Mouse (Mus musculus) cortical plate, adult 2 months (tissue): ENCODE data around the gene 1700021F07Rik. TPM values are rescaled to one million over a fixed set of nuclear protein-coding genes. Genes with fewer than 3 reads are reported as not detected.

Source experiments
- H3K27ac ChIP-seq: fragments of 200-500 bp; 2 replicates; pipeline ENCODE4 v1.5.1; 2012; ENCODE audit warnings: low read length, control low read depth, inconsistent platforms; ENCODE audit not compliant: insufficient read depth
- H3K4me1 ChIP-seq: fragments of 200-500 bp; 2 replicates; pipeline ENCODE4 v1.6.1; 2011; ENCODE audit warnings: low read length; ENCODE audit not compliant: control insufficient read depth, insufficient read depth
- H3K4me3 ChIP-seq: fragments of 200-500 bp; 2 replicates; pipeline ENCODE4 v1.5.1; 2011; ENCODE audit warnings: mild to moderate bottlenecking, low read length, control low read depth; ENCODE audit not compliant: insufficient read depth
- CTCF ChIP-seq: fragments of 200-500 bp; IDR thresholded peaks from 2 replicates; pipeline ENCODE4 v1.5.1; 2011; ENCODE audit warnings: mild to moderate bottlenecking, control low read depth, low read length; ENCODE audit not compliant: insufficient read depth; ENCODE audit errors: extremely low read depth
- POLR2A ChIP-seq: fragments of 200-500 bp; IDR thresholded peaks from 2 replicates; pipeline ENCODE4 v1.6.1; 2011; ENCODE audit warnings: mild to moderate bottlenecking, low read length, control low read depth; ENCODE audit not compliant: insufficient read depth; ENCODE audit errors: extremely low read depth
- polyA plus RNA-seq: library from polyadenylated mRNA; depleted of rRNA; stranded (reverse); fragments of >200 nt; gene quantifications from 2 replicates; pipeline ENCODE4 v1.2.3, GENCODE M21; 2012

The 1700021F07Rik gene
- polyA plus RNA-seq, 1 experiment: not detected

DNA sequence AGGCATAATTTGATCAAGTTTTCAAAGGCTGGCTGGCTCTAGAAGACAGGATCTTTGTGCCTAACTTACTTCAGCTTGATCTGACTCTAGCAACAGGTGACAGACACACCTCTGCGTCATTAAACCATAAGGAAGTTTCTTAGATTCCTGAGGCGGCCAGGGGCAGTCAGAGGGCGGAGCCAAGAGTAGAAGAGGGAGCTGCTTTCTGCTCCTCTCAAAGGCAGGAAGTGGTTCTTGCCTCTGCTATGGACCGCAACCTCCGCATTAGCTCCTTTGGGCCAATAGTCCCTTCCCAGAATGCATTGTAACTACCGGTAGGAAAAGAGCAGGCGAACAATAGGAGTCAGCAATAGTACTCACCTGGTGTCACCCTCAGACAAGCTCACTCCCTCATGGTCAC lies 12.2 kb downstream of the 1700021F07Rik start:
- Histone ChIP-seq H3K4me3 (no peak overlapping the region), H3K27ac (no peak overlapping the region), H3K4me1 (no peaks in the 10 kb centered on the region)
- TF ChIP-seq POLR2A: no peak
- no peak for TF ChIP-seq CTCF

DNA sequence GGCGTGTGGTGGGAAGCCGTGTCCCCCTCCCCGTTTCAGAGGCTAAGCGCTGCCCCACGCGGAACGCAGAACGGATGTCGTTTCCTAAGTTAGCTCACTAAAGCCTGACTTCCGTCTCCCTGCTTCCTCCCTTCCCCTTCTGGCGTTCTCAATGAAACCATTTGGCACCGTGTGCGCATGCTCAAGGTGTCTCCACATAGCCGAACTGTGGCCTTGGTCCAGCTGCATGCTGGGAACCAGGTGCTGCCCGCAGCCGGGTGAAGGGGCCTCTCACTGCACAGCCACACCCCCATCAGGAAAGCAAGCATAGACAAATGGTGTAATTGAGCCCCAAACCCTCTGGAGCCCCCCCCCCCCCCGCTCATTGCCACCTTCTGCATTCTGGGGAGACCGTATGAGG lies 13.0 kb downstream of the 1700021F07Rik start:
- no peak overlapping the region for H3K4me3 ChIP-seq
- TF ChIP-seq CTCF (no peak), POLR2A (no peak)
- H3K4me1 ChIP-seq: no peaks in the 10 kb centered on the region
- no peak overlapping the region for H3K27ac ChIP-seq

DNA sequence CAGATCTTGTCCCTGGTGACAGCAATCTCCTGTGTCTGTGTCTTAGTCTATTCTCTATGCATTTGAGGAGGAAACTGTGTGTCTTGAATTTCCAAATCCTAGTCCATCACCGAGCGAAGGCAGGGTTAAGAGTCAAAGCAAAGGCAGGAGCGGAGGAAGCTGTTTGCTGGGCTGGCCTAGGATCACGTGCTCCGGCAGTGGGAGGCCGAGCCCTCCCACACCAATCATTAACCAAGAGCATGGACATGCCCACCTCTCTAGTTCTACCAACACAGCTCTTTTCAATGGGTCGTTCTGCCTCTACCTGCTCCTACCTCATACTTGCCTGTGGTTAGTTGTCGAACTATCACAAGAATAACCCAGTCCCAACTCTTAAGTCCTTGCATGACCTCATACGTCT lies 13.5 kb downstream of the 1700021F07Rik start:
- Histone ChIP-seq H3K27ac (no peak overlapping the region), H3K4me1 (no peaks in the 10 kb centered on the region), H3K4me3 (no peak overlapping the region)
- TF ChIP-seq CTCF: no peak
- TF ChIP-seq POLR2A: no peak

DNA sequence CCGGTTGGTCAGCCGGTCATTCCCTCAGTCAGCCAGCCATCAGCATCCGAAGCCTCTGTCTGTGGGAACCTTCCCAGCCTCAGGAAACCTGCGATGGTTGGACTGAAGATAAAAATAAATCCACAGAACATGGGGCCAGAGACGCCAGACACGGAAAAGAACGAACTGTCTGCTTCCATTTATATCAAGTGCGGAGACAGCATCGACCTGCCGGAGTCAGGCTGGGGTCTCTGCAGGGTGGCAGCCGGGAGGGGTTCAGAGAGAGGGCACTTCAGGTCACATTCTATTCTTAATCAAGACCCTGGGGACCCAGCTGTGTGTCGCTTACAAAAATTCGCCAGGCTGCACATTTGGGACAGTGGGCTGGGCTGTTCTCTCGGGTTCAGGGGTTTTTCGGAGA lies 17.4 kb downstream of the 1700021F07Rik start:
- no peaks in the 10 kb centered on the region for H3K4me1 ChIP-seq
- H3K4me3 ChIP-seq: no peak overlapping the region
- no peak for TF ChIP-seq CTCF
- TF ChIP-seq POLR2A: no peak
- no peak overlapping the region for H3K27ac ChIP-seq

DNA sequence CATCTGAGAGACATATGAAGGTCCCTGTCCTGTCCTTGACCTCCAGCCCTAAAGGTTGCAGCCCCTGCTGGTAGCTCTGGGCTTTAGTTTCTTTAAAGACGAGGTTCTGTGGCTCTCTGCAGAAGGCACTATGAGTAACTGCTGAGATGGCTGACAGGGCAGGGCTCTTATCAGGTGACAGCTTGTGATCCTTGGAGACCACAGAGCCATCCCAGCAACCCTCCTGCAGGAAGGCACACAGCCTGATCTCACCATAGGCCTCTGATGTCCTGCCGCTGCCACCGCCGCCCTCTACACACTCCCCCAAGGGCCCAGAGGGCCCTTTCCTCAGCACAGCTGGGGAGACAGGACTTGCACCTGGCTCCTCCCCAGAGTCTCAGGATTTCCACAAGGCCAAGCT lies 19.4 kb downstream of the 1700021F07Rik start:
- Histone ChIP-seq H3K4me3 (no peak overlapping the region), H3K4me1 (no peaks in the 10 kb centered on the region), H3K27ac (no peak overlapping the region)
- TF ChIP-seq CTCF: no peak
- TF ChIP-seq POLR2A: no peak

DNA sequence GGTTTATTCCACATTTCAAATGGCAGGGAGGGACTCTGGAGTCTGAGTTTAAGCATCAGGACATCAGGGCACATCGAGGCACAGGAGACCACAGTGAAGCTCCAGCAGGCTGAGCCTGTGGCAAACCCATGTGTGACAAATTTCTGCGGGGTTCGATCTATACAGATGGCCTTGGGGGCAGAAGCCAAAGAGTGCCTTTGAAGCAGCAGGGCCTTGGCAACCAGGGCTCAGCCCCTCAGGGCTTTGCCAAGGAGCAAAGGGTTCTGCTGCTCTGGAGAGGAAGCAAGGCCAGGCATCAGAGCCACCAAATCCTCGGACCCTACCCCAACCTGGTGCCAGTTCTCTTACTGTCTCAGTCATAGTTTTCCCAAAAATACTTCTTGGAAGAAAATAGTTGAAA lies 20.3 kb downstream of the 1700021F07Rik start:
- Histone ChIP-seq H3K4me1 (no peaks in the 10 kb centered on the region), H3K4me3 (no peak overlapping the region), H3K27ac (no peak overlapping the region)
- no peak for TF ChIP-seq POLR2A
- TF ChIP-seq CTCF: no peak

DNA sequence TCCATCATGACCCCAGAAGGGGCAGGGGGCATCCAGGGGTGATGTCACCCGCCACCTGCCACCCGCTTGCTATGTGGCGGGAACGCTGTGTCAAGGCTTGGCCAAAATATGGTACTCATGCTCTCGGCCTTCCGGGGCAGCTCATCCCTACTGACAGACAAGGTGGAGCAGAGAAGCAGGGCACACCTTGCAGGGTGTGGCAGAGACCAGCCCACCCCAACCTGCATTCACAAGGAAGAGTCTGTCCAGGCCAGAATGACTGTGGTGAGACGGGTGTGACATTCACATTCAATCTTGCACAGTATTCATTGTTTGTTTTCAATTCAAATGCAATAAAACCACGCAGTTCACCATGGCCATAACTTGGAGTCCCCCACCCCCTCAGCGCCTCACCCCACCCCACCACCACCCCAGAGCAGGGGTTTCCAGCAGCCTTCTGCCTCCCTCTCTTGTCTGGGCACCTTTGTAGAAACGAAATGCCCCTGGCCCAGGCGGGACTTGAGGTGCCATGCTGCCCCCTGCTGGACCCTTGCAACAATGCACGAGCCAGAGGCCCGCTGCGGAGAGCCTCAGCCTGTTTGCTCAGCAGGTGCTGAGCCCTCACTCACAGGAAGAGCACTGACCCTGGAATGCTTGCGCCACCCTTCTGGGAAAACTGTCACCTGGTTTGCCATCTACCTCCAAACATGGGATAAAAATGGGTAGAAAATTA lies 23.8 kb downstream of the 1700021F07Rik start:
- H3K27ac ChIP-seq: no peak overlapping the region
- TF ChIP-seq POLR2A (no peak), CTCF (peak; percentile 87)
- no peaks in the 10 kb centered on the region for H3K4me1 ChIP-seq
- H3K4me3 ChIP-seq: no peak overlapping the region

DNA sequence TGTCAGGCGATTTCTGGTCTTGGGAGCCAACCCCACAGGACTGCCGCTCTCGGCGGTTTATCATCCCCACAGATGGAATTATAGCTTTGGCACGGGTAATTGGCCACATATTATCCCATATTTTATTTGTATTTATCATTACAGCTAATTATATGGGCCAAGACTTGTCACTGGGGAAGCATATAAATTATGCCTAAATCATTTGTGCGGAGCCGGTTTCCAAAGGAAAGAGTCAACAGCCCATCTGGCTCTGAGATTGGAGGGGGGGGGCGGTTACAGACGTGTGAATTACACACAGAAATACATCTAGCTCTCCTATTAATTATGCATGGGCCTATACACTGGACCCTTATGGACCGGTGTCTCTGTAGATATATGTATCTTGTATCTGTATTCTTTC lies 26.9 kb downstream of the 1700021F07Rik start:
- Histone ChIP-seq H3K27ac (no peak overlapping the region), H3K4me3 (no peak overlapping the region), H3K4me1 (no peaks in the 10 kb centered on the region)
- TF ChIP-seq CTCF: no peak
- TF ChIP-seq POLR2A: no peak

DNA sequence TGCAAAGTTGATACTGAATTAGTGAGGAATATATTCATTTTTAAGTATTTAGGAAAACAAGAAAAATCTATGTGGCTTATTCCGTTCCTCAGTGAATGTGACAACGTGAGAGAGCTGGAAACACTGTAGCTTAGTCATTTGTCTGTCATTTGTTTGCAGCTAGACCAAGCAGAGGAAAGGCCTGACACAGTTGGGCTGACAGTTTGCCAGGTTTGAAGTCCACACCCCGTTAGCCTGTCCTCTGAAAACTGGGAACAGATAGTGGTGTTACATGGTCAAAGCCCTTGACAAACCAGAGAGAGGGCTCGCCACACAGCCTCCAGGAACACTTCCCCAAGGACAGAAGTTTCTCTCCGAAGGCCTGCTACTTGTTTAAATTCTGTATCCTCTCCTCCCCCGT lies 28.3 kb downstream of the 1700021F07Rik start:
- no peaks in the 10 kb centered on the region for H3K4me1 ChIP-seq
- TF ChIP-seq CTCF: no peak
- no peak for TF ChIP-seq POLR2A
- H3K4me3 ChIP-seq: no peak overlapping the region
- no peak overlapping the region for H3K27ac ChIP-seq

DNA sequence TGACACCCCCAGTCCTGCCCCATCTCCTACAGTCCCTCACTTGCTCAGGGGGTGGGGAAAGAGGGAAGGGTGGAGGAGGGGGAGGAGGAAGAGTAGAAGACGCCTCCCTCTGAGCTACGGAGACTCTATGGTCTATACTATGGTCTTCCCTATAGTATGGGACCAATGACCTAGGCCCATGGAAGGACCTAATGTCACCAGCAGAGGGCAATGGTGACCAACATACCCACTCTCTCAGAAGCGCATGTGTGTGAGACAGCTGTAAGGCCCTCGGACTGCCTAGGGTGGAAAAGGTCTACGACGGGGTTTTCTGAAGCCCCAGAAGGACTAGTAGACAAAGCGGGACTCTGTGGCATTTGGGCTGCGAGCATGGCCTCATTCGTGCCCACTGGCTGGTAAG lies 31.5 kb downstream of the 1700021F07Rik start:
- Histone ChIP-seq H3K27ac (no peak overlapping the region), H3K4me3 (no peak overlapping the region), H3K4me1 (no peaks in the 10 kb centered on the region)
- TF ChIP-seq CTCF (peak; percentile 40), POLR2A (no peak)

DNA sequence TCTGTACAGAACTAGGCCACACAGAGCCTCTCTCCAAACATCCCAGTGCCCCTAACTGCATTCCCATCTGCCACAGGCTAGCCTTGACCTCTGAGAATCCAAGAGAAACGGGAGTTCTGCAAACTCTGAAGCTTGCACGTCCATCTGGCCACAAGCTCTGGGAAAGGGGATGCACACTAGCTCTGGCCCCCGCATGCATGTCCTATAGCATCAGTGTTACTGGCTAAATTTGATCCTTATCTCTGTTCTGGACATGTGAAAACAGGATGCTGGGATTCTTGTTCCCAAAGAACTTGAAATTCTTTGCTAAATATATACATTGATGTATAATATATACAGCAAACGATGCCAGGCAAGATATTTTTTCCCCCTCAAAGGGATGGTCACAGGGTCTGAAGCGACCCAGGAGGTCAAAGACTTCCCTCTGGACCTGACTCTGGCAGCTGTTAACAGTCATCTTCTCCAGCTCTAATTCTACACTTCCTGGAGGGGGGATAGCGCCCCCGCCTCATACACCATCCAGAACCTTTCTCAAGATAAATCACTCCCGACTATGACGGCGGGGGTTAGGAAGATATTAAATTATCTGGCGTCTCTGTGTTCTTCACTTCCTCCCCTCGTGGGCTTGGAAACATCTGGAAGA lies 36.5 kb downstream of the 1700021F07Rik start:
- TF ChIP-seq CTCF (no peak), POLR2A (no peak)
- H3K4me3 ChIP-seq: no peak overlapping the region
- H3K27ac ChIP-seq: no peak overlapping the region
- H3K4me1 ChIP-seq: no peaks in the 10 kb centered on the region
